In the genomic region with DNA sequence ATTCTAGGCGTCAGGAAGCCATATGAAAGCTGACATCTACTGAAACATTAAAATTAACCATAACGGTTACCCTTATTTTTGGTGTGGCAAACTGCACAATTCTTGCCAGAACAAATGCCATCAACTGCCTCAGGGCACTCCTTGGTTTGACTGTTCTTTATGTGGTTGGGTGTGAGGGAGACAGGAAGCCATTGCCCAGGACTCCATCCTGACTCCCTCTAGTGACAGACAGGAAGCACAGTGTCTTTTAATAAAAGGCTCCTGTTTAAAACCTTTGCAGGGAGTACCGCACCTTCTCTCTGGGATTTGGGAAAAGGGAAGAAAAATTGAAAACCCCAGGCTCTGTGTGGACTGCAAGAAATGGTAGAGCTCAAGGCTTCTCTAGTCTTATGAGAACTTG, we compare ENCODE assay signal across 25 mouse cellular contexts. TPM values are rescaled to one million over a fixed set of nuclear protein-coding genes. Genes with fewer than 3 reads are reported as not detected.
DNase-seq lines count a peak whose midpoint lies in the region; ATAC-seq and TF ChIP-seq lines count a peak whose summit lies in the region.
"Had no signal": no experiment of that assay in that cellular context is flagged by ENCODE, and none has a peak within 500 bp of the region (broad histone marks: within the 10 kb centered on the region; RNA-seq: fewer than 3 reads in every experiment).

No protein-coding gene starts in this region.

- H3K27me3 ChIP-seq in kidney, adult 2 months (replicated peaks; ENCODE audit: control insufficient read depth, insufficient read depth, low read length): no peaks in the 10 kb centered on the region
- H3K27me3 ChIP-seq in midbrain, postnatal 0 days (ENCODE audit: insufficient read depth, low read length): no peaks in the 10 kb centered on the region
- H3K27me3 ChIP-seq in midbrain, embryonic 11.5 days (ENCODE audit: control insufficient read depth, insufficient read depth, low read length): no peaks in the 10 kb centered on the region
- H3K27me3 ChIP-seq: limb, embryonic 15.5 days; megakaryocyte, embryonic 14.5 days; neural tube, embryonic 13.5 days had no signal

- no peak overlapping the region for H3K4me3 ChIP-seq in kidney, adult 2 months (ENCODE audit: insufficient read depth, low read depth, low read length)
- H3K4me3 ChIP-seq in midbrain, postnatal 0 days (ENCODE audit: low read depth, low read length): no peak overlapping the region
- H3K4me3 ChIP-seq in midbrain, embryonic 11.5 days (ENCODE audit: low read depth, low read length): no peak overlapping the region
- H3K4me3 ChIP-seq: heart, adult 2 months; limb, embryonic 15.5 days; megakaryocyte, embryonic 14.5 days; neural tube, embryonic 13.5 days had no signal

- 0 out of 2 replicates have a peak, but pooled peaks have one; percentile 8 for TF ChIP-seq CTCF in kidney, adult 2 months (conservative IDR thresholded peaks at IDR 0.05; ENCODE audit: insufficient read depth, insufficient read length, low read depth, low read length)
- TF ChIP-seq CTCF in midbrain, postnatal 0 days (IDR thresholded peaks at IDR 0.05): peak; percentile 42

- no peaks in the 10 kb centered on the region for H3K9me3 ChIP-seq in midbrain, postnatal 0 days (ENCODE audit: low read length)
- no peaks in the 10 kb centered on the region for H3K9me3 ChIP-seq in midbrain, embryonic 11.5 days (ENCODE audit: control insufficient read depth, low read length)
- H3K9me3 ChIP-seq: limb, embryonic 15.5 days; megakaryocyte, embryonic 14.5 days; neural tube, embryonic 13.5 days had no signal

- no peak for ATAC-seq in midbrain, postnatal 0 days (ENCODE audit: low FRiP score)
- ATAC-seq in midbrain, embryonic 11.5 days (ENCODE audit: low FRiP score): no peak
- ATAC-seq in hematopoietic stem cell, adult 5-6 weeks (replicated peaks in 1 of 2; ENCODE audit: insufficient read depth in 1 of 2, low FRiP score in 2 of 2, low TSS enrichment in 1 of 2, low read depth in 1 of 2, poor library complexity in 2 of 2, severe bottlenecking in 2 of 2): 0 out of 4 replicates have a peak, but pooled peaks have one; percentile 31 to 32
- ATAC-seq: forebrain, embryonic 14.5 days had no signal

- no peak for TF ChIP-seq POLR2A in kidney, adult 2 months (IDR thresholded peaks at IDR 0.05; ENCODE audit: low read depth, low read length)

- H3K4me1 ChIP-seq in kidney, adult 2 months (ENCODE audit: control insufficient read depth, insufficient read depth, low read length): no peaks in the 10 kb centered on the region; the same call in 1 of the 2 replicates
- H3K4me1 ChIP-seq in midbrain, postnatal 0 days (ENCODE audit: insufficient read depth, low read length): no peaks in the 10 kb centered on the region
- H3K4me1 ChIP-seq in midbrain, embryonic 11.5 days (ENCODE audit: control insufficient read depth, insufficient read depth, low read length): no peaks in the 10 kb centered on the region
- H3K4me1 ChIP-seq: limb, embryonic 15.5 days; neural tube, embryonic 13.5 days had no signal

- DNase-seq in kidney, adult 2 months: no peak
- no peak for DNase-seq in kidney, postnatal 10 days
- no peak for DNase-seq in midbrain, postnatal 0 days (ENCODE audit: low spot score)
- no peak for DNase-seq in midbrain, embryonic 11.5 days (ENCODE audit: low spot score, missing footprints)
- peak; percentile 55 for DNase-seq in ZHBTc4 (ENCODE audit: low read depth, low spot score)
- no peak for DNase-seq in gastrocnemius, adult 18-20 months (ENCODE audit: low spot score)
- no peak for DNase-seq in spleen, postnatal 4 days (ENCODE audit: low spot score in 2 of 2)
- DNase-seq: adrenal gland, postnatal 25 days; cerebellum, adult 11-12 months; cerebellum, postnatal 14 days; gastrocnemius, postnatal 36 days; heart, adult 2 months; kidney, postnatal 36 days; layer of hippocampus, adult 9-11 months; left cerebral cortex, postnatal 4 days; lung, postnatal 10 days; midbrain, embryonic 14.5 days; right cerebral cortex, adult 18-20 months had no signal

- H3K36me3 ChIP-seq in kidney, adult 2 months (ENCODE audit: control insufficient read depth, insufficient read depth, low read length): no peaks in the 10 kb centered on the region
- H3K36me3 ChIP-seq in midbrain, postnatal 0 days (ENCODE audit: insufficient read depth, low read length): no peaks in the 10 kb centered on the region
- H3K36me3 ChIP-seq in midbrain, embryonic 11.5 days (ENCODE audit: control insufficient read depth, insufficient read depth, low read length): no peaks in the 10 kb centered on the region
- H3K36me3 ChIP-seq: neural tube, embryonic 13.5 days had no signal

- no peak overlapping the region for H3K9ac ChIP-seq in midbrain, postnatal 0 days (replicated peaks; ENCODE audit: low read length, poor library complexity, severe bottlenecking)
- no peak overlapping the region for H3K9ac ChIP-seq in midbrain, embryonic 11.5 days (ENCODE audit: low read length)
- H3K9ac ChIP-seq: hindbrain, embryonic 14.5 days; limb, embryonic 15.5 days; neural tube, embryonic 13.5 days had no signal

- H3K27ac ChIP-seq in kidney, adult 2 months (ENCODE audit: insufficient read depth, low read depth, low read length): no peak overlapping the region
- H3K27ac ChIP-seq in midbrain, postnatal 0 days (ENCODE audit: low read depth, low read length): no peak overlapping the region
- no peak overlapping the region for H3K27ac ChIP-seq in midbrain, embryonic 11.5 days (ENCODE audit: low read depth, low read length)
- H3K27ac ChIP-seq: heart, adult 2 months; hindbrain, embryonic 14.5 days; limb, embryonic 15.5 days; neural tube, embryonic 13.5 days had no signal

- no peak overlapping the region for H3K4me2 ChIP-seq in midbrain, postnatal 0 days (ENCODE audit: low read depth, low read length, poor library complexity, severe bottlenecking)
- H3K4me2 ChIP-seq in midbrain, embryonic 11.5 days: no peak overlapping the region
- H3K4me2 ChIP-seq: hindbrain, embryonic 14.5 days; limb, embryonic 15.5 days; neural tube, embryonic 13.5 days had no signal

- 69% methylated on average over 3 of the region's 3 CpGs for WGBS in kidney, adult 2 months
- WGBS in midbrain, postnatal 0 days: 89% methylated on average over 3 of the region's 3 CpGs
- 92% methylated on average over 3 of the region's 3 CpGs for WGBS in midbrain, embryonic 11.5 days

RNA-seq across cellular contexts. Expression of gene Dnajc6, which starts 30.2 kb away (rescaled TPM):
- polyA plus RNA-seq in kidney, adult 2 months (2012; rRNA removed): 13.9 and 14.5 TPM in 2 replicates
- total RNA-seq in midbrain, postnatal 0 days (2014; rRNA removed): 208 and 225 TPM in 2 replicates
- polyA plus RNA-seq in midbrain, postnatal 0 days (2015; fragmentation: Nextera tagmentation; extraction: Ambion mirVana): 74.9 and 79.0 TPM in 2 replicates
- polyA plus RNA-seq in midbrain, embryonic 11.5 days (2014; fragmentation: Nextera tagmentation; extraction: Ambion mirVana): 4.3 and 5.2 TPM in 2 replicates
- total RNA-seq in hematopoietic stem cell, adult 5-6 weeks (2017): 42.5 and 48.3 TPM in 2 replicates
- under 1 TPM; 0.19 to 0.41 TPM for total RNA-seq in gastrocnemius, adult 18-20 months (2021)
- polyA plus RNA-seq: C2C12 had no signal

RNA-seq across cellular contexts. Expression of gene Ak4, which starts 47.2 kb away (rescaled TPM):
- polyA plus RNA-seq in kidney, adult 2 months (2012; rRNA removed): 135 and 164 TPM in 2 replicates
- 11.8 and 19.7 TPM in 2 replicates for total RNA-seq in midbrain, postnatal 0 days (2014; rRNA removed)
- 5.0 and 5.8 TPM in 2 replicates for polyA plus RNA-seq in midbrain, postnatal 0 days (2015; fragmentation: Nextera tagmentation; extraction: Ambion mirVana)
- 10.8 and 12.7 TPM in 2 replicates for polyA plus RNA-seq in midbrain, embryonic 11.5 days (2014; fragmentation: Nextera tagmentation; extraction: Ambion mirVana)
- total RNA-seq in hematopoietic stem cell, adult 5-6 weeks (2017): 19.4 and 21.7 TPM in 2 replicates
- total RNA-seq in gastrocnemius, adult 18-20 months (2021): 1 to 10 TPM; 4.9 to 6.6 TPM

Comparison
In these comparisons a context has a peak if more than half of its experiments do, and no peak if none do; other contexts are left out.
1. ATAC-seq: peak in hematopoietic stem cell, adult 5-6 weeks (2 of 2); none in midbrain, postnatal 0 days (single experiment) and midbrain, embryonic 11.5 days (single experiment).
2. RNA of gene Dnajc6, which starts 30.2 kb away (total RNA-seq): 208 to 225 TPM in midbrain, postnatal 0 days and 42.5 to 48.3 TPM in hematopoietic stem cell, adult 5-6 weeks; 0.19 to 0.41 TPM in gastrocnemius, adult 18-20 months; every median in the first group is over 10 times any median in the second.